Mouse (Mus musculus) neural tube, embryonic 15.5 days (tissue): Measurements from ENCODE around the gene Nkx2-5. TPM values are rescaled to one million over a fixed set of nuclear protein-coding genes. Genes with fewer than 3 reads are reported as not detected.

Experiments used
- ATAC-seq: fragments of 200-750 bp; cut with Nextera tagmentation; 2 replicates; pipeline ENCODE4 v1.8.0; 2017; ENCODE audit warnings: mild to moderate bottlenecking, moderate TSS enrichment, moderate library complexity; ENCODE audit not compliant: low FRiP score
- H3K27ac ChIP-seq: fragments of 300-500 bp; sonication (generic); replicated peaks from 2 replicates; pipeline ENCODE4 v1.5.1; 2015; ENCODE audit warnings: mild to moderate bottlenecking, inconsistent platforms
- H3K27me3 ChIP-seq: fragments of 300-500 bp; sonication (generic); replicated peaks from 2 replicates; pipeline ENCODE4 v1.6.1; 2015; ENCODE audit warnings: inconsistent platforms
- H3K36me3 ChIP-seq: fragments of 300-500 bp; sonication (generic); 2 replicates; pipeline ENCODE4 v1.6.1; 2015; ENCODE audit warnings: inconsistent platforms
- H3K4me1 ChIP-seq: fragments of 300-500 bp; sonication (generic); 2 replicates; pipeline ENCODE4 v1.6.1; 2015; ENCODE audit warnings: inconsistent platforms
- H3K4me2 ChIP-seq: fragments of 300-500 bp; sonication (generic); 2 replicates; pipeline ENCODE4 v1.6.1; 2015; ENCODE audit warnings: inconsistent platforms, mild to moderate bottlenecking, moderate library complexity
- H3K4me3 ChIP-seq: fragments of 300-500 bp; sonication (generic); replicated peaks from 2 replicates; pipeline ENCODE4 v1.5.1; 2015; ENCODE audit warnings: mild to moderate bottlenecking, inconsistent platforms
- H3K9ac ChIP-seq: fragments of 300-500 bp; sonication (generic); replicated peaks from 2 replicates; pipeline ENCODE4 v1.6.1; 2015; ENCODE audit warnings: mild to moderate bottlenecking, inconsistent platforms
- H3K9me3 ChIP-seq: fragments of 300-500 bp; sonication (generic); replicated peaks from 2 replicates; pipeline ENCODE4 v1.6.1; 2016; ENCODE audit warnings: inconsistent platforms
- WGBS: fragments of 180-500 bp; shearing (Covaris S2); methylation state at CpG from one replicate; pipeline ENCODE4 v1.1.7; 2015; ENCODE audit warnings: mixed read lengths; 5-methylcytosine and 5-hydroxymethylcytosine counted together
- polyA plus RNA-seq: library from polyadenylated mRNA; unstranded; fragments of >200 nt; fragmentation: Nextera tagmentation; extraction: Ambion mirVana; gene quantifications from 2 replicates; pipeline ENCODE4 v1.2.1, GENCODE M21; 2015

Nkx2-5 gene
- polyA plus RNA-seq, 1 experiment from 2014 or later: not detected

- Histone ChIP-seq H3K4me1 (peaks cover 5% of the 10 kb centered on the region), H3K4me3 (no peak overlapping the region), H3K27ac (no peak overlapping the region), H3K27me3 (peaks cover 88% of the 10 kb centered on the region), H3K36me3 (no peaks in the 10 kb centered on the region), H3K9me3 (0 out of 2 replicates have a peak, but pooled peaks cover 8% of the 10 kb centered on the region), H3K4me2 (no peak overlapping the region), H3K9ac (no peak overlapping the region)
- 70% methylated on average over 5 of the region's 5 CpGs for WGBS
- ATAC-seq: no peak
Measured at GRCm38 (mm10) chr17:26834302-26834965, 10.4 kb downstream of the Nkx2-5 start.

- no peaks in the 10 kb centered on the region for H3K36me3 ChIP-seq
- H3K4me3 ChIP-seq: no peak overlapping the region
- peaks cover 87% of the 10 kb centered on the region for H3K27me3 ChIP-seq
- 78% methylated on average over 2 of the region's 2 CpGs for whole genome bisulfite sequencing
- no peak overlapping the region for H3K27ac ChIP-seq
- ATAC-seq: no peak
- H3K4me2 ChIP-seq: no peak overlapping the region
- H3K9me3 ChIP-seq: 0 out of 2 replicates have a peak, but pooled peaks cover 8% of the 10 kb centered on the region
- H3K9ac ChIP-seq: no peak overlapping the region
- H3K4me1 ChIP-seq: no peaks in the 10 kb centered on the region; the same call in 1 of the 2 replicates
Measured at GRCm38 (mm10) chr17:26833806-26834205, 11.0 kb downstream of the Nkx2-5 start.

- 84% methylated on average over 16 of the region's 17 CpGs for WGBS
Measured at GRCm38 (mm10) chr17:26826131-26826530, 18.7 kb downstream of the Nkx2-5 start.

GRCm38 (mm10) chr17:26817776-26818175, 27.0 kb downstream of the Nkx2-5 start:
- ATAC-seq: no peak
- H3K27me3 ChIP-seq: no peaks in the 10 kb centered on the region; the same call in 1 of the 2 replicates

More at GRCm38 (mm10) chr17:26826131-26826530, 18.7 kb downstream of the Nkx2-5 start:
- H3K36me3 ChIP-seq: no peaks in the 10 kb centered on the region
- H3K4me1 ChIP-seq: no peaks in the 10 kb centered on the region
- ATAC-seq: no peak
- H3K9me3 ChIP-seq: 0 out of 2 replicates have a peak, but pooled peaks cover 8% of the 10 kb centered on the region
- H3K4me3 ChIP-seq: no peak overlapping the region
- H3K27ac ChIP-seq: no peak overlapping the region
- no peak overlapping the region for H3K4me2 ChIP-seq
- peaks cover 22% of the 10 kb centered on the region for H3K27me3 ChIP-seq
- H3K9ac ChIP-seq: no peak overlapping the region

GRCm38 (mm10) chr17:26816810-26817209, 28.0 kb downstream of the Nkx2-5 start:
- no peaks in the 10 kb centered on the region for H3K9me3 ChIP-seq
- WGBS: 81% methylated on average over 6 of the region's 6 CpGs
- H3K27ac ChIP-seq: no peak overlapping the region

More at GRCm38 (mm10) chr17:26817776-26818175, 27.0 kb downstream of the Nkx2-5 start:
- Histone ChIP-seq H3K4me3 (no peak overlapping the region), H3K9ac (no peak overlapping the region), H3K27ac (no peak overlapping the region), H3K4me2 (no peak overlapping the region), H3K36me3 (no peaks in the 10 kb centered on the region), H3K4me1 (no peaks in the 10 kb centered on the region), H3K9me3 (no peaks in the 10 kb centered on the region)

GRCm38 (mm10) chr17:26813497-26813896, 31.3 kb downstream of the Nkx2-5 start:
- no peaks in the 10 kb centered on the region for H3K36me3 ChIP-seq
- H3K4me2 ChIP-seq: no peak overlapping the region
- WGBS: 85% methylated on average over 9 of the region's 9 CpGs
- H3K9me3 ChIP-seq: no peaks in the 10 kb centered on the region
- no peak overlapping the region for H3K4me3 ChIP-seq
- H3K4me1 ChIP-seq: no peaks in the 10 kb centered on the region
- no peak overlapping the region for H3K27ac ChIP-seq
- no peaks in the 10 kb centered on the region; the same call in 1 of the 2 replicates for H3K27me3 ChIP-seq
- H3K9ac ChIP-seq: no peak overlapping the region
- ATAC-seq: no peak

More at GRCm38 (mm10) chr17:26816810-26817209, 28.0 kb downstream of the Nkx2-5 start:
- ATAC-seq: no peak
- no peaks in the 10 kb centered on the region; the same call in 1 of the 2 replicates for H3K27me3 ChIP-seq
- H3K36me3 ChIP-seq: no peaks in the 10 kb centered on the region
- no peaks in the 10 kb centered on the region for H3K4me1 ChIP-seq
- no peak overlapping the region for H3K4me2 ChIP-seq
- no peak overlapping the region for H3K9ac ChIP-seq
- no peak overlapping the region for H3K4me3 ChIP-seq

- no peaks in the 10 kb centered on the region for H3K4me1 ChIP-seq
- no peaks in the 10 kb centered on the region for H3K36me3 ChIP-seq
- H3K27me3 ChIP-seq: no peaks in the 10 kb centered on the region
- H3K9me3 ChIP-seq: no peaks in the 10 kb centered on the region
- no peak overlapping the region for H3K4me3 ChIP-seq
- H3K4me2 ChIP-seq: no peak overlapping the region
- H3K27ac ChIP-seq: no peak overlapping the region
- 87% methylated on average over 2 of the region's 2 CpGs for WGBS
- no peak overlapping the region for H3K9ac ChIP-seq
- ATAC-seq: no peak
Measured at GRCm38 (mm10) chr17:26812607-26813006, 32.2 kb downstream of the Nkx2-5 start.

GRCm38 (mm10) chr17:26802886-26803285, 41.9 kb downstream of the Nkx2-5 start:
- Histone ChIP-seq H3K4me1 (no peaks in the 10 kb centered on the region), H3K9me3 (no peaks in the 10 kb centered on the region), H3K27me3 (no peaks in the 10 kb centered on the region), H3K36me3 (no peaks in the 10 kb centered on the region), H3K9ac (no peak overlapping the region), H3K4me2 (no peak overlapping the region), H3K4me3 (no peak overlapping the region), H3K27ac (no peak overlapping the region)
- no peak for ATAC-seq
- WGBS: 85% methylated on average over 3 of the region's 3 CpGs

GRCm38 (mm10) chr17:26797379-26798128, 47.3 kb downstream of the Nkx2-5 start:
- 71% methylated on average over 6 of the region's 6 CpGs for WGBS
- H3K36me3 ChIP-seq: peaks cover 8% of the 10 kb centered on the region
- no peaks in the 10 kb centered on the region for H3K4me1 ChIP-seq
- no peak overlapping the region for H3K4me3 ChIP-seq
- no peaks in the 10 kb centered on the region for H3K27me3 ChIP-seq
- no peak overlapping the region for H3K27ac ChIP-seq
- ATAC-seq: no peak
- H3K9me3 ChIP-seq: no peaks in the 10 kb centered on the region
- no peak overlapping the region for H3K9ac ChIP-seq
- no peak overlapping the region for H3K4me2 ChIP-seq

GRCm38 (mm10) chr17:26795386-26795785, 49.4 kb downstream of the Nkx2-5 start:
- no peaks in the 10 kb centered on the region for H3K4me1 ChIP-seq
- 80% methylated on average over 7 of the region's 7 CpGs for WGBS
- ATAC-seq: no peak

GRCm38 (mm10) chr17:26794744-26795143, 50.1 kb downstream of the Nkx2-5 start:
- H3K4me1 ChIP-seq: no peaks in the 10 kb centered on the region
- no peak overlapping the region for H3K27ac ChIP-seq
- no peak overlapping the region for H3K4me2 ChIP-seq
- H3K9me3 ChIP-seq: no peaks in the 10 kb centered on the region
- no peak overlapping the region for H3K9ac ChIP-seq
- H3K4me3 ChIP-seq: no peak overlapping the region
- H3K36me3 ChIP-seq: peaks cover 36% of the 10 kb centered on the region
- ATAC-seq: no peak
- H3K27me3 ChIP-seq: no peaks in the 10 kb centered on the region
- WGBS: 26% methylated on average over 3 of the region's 3 CpGs

More at GRCm38 (mm10) chr17:26795386-26795785, 49.4 kb downstream of the Nkx2-5 start:
- Histone ChIP-seq H3K9me3 (no peaks in the 10 kb centered on the region), H3K4me2 (no peak overlapping the region), H3K9ac (no peak overlapping the region), H3K36me3 (peaks cover 30% of the 10 kb centered on the region), H3K27ac (no peak overlapping the region), H3K4me3 (no peak overlapping the region), H3K27me3 (no peaks in the 10 kb centered on the region)
